Mouse (Mus musculus) midbrain, postnatal 0 days (tissue): ENCODE data around the gene Trim17. TPM values are rescaled to one million over a fixed set of nuclear protein-coding genes. Genes with fewer than 3 reads are reported as not detected.

Experiments used
- ATAC-seq: fragments of 200-750 bp; cut with Nextera tagmentation; 2 replicates; pipeline ENCODE4 v1.8.0; 2017; ENCODE audit warnings: moderate number of reproducible peaks, mild to moderate bottlenecking, moderate TSS enrichment, moderate library complexity; ENCODE audit not compliant: low FRiP score
- DNase-seq: peaks from one replicate; pipeline ENCODE4 v3.0.0-alpha.2; 2015; ENCODE audit warnings: low spot score
- H3K27ac ChIP-seq: fragments of 300-500 bp; sonication (generic); 2 replicates; pipeline ENCODE4 v1.5.1; 2014; ENCODE audit warnings: low read depth, mild to moderate bottlenecking, low read length, mixed read lengths
- H3K27me3 ChIP-seq: fragments of 300-500 bp; sonication (generic); 2 replicates; pipeline ENCODE4 v1.6.1; 2014; ENCODE audit warnings: low read length, control low read depth, mixed read lengths; ENCODE audit not compliant: insufficient read depth
- H3K36me3 ChIP-seq: fragments of 300-500 bp; sonication (generic); 2 replicates; pipeline ENCODE4 v1.6.1; 2014; ENCODE audit warnings: low read length, control low read depth, mixed read lengths; ENCODE audit not compliant: insufficient read depth
- H3K4me1 ChIP-seq: fragments of 300-500 bp; sonication (generic); 2 replicates; pipeline ENCODE4 v1.6.1; 2014; ENCODE audit warnings: mild to moderate bottlenecking, control low read depth, antibody characterized with exemption, low read length, mixed read lengths; ENCODE audit not compliant: insufficient read depth
- H3K4me2 ChIP-seq: fragments of 300-500 bp; sonication (generic); 2 replicates; pipeline ENCODE4 v1.6.1; 2014; ENCODE audit warnings: low read depth, mild to moderate bottlenecking, low read length, mixed read lengths; ENCODE audit not compliant: poor library complexity, severe bottlenecking
- H3K4me3 ChIP-seq: fragments of 300-500 bp; sonication (generic); 2 replicates; pipeline ENCODE4 v1.5.1; 2014; ENCODE audit warnings: low read depth, mild to moderate bottlenecking, low read length, moderate library complexity
- H3K9ac ChIP-seq: fragments of 300-500 bp; sonication (generic); replicated peaks from 2 replicates; pipeline ENCODE4 v1.6.1; 2014; ENCODE audit warnings: mild to moderate bottlenecking, low read length, moderate library complexity, mixed read lengths; ENCODE audit not compliant: poor library complexity, severe bottlenecking
- H3K9me3 ChIP-seq: fragments of 300-500 bp; sonication (generic); 2 replicates; pipeline ENCODE4 v1.6.1; 2016; ENCODE audit warnings: low read length, control low read depth
- CTCF ChIP-seq: IDR thresholded peaks from 2 replicates; pipeline ENCODE4 v1.5.1; 2016; ENCODE audit warnings: antibody characterized with exemption, mild to moderate bottlenecking
- WGBS: fragments of 180-500 bp; shearing (Covaris S2); extraction: QIAGEN DNeasy Blood & Tissue Kit; methylation state at CpG from one replicate; pipeline ENCODE4 v1.1.7; 2014; 5-methylcytosine and 5-hydroxymethylcytosine counted together
- polyA plus RNA-seq: library from polyadenylated mRNA; unstranded; fragments of >200 nt; fragmentation: Nextera tagmentation; extraction: Ambion mirVana; gene quantifications from 2 replicates; pipeline ENCODE4 v1.2.1, GENCODE M21; 2015
- total RNA-seq: library from RNA; depleted of rRNA; stranded (reverse); fragments of >200 nt; gene quantifications from 2 replicates; pipeline ENCODE4 v1.2.3, GENCODE M21; 2014

Trim17 gene
- total and polyA plus RNA-seq, 2 experiments from 2014 or later: 0.72 to 2.2 TPM

DNA sequence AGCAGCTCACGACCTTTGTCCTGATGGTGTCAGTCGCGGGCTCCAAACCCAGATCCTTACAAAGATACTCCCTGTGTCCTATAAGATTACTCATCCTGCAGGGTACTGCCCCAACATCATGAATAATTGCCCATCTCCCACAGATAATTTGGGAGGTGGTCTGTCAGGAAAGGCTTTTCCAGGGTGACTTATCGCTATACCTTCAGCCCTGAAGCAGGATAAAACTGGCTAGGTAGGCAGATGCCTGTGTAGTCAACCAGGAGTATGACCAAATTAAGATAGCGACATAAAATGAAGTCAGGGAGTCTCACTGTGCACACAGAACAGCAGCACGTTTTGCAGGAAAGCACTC is 15.4 kb upstream of the Trim17 start:
- peak overlapping the region; percentile 98 for H3K4me3 ChIP-seq
- H3K4me2 ChIP-seq: peak overlapping the region; percentile 85
- ATAC-seq (peak; percentile 39; the same call in 1 of the 2 replicates), DNase-seq (no peak)
- H3K9me3 ChIP-seq: no peaks in the 10 kb centered on the region
- H3K36me3 ChIP-seq: peaks cover 20% of the 10 kb centered on the region
- peak; percentile 47 for TF ChIP-seq CTCF
- WGBS: 11% methylated on average over 6 of the region's 6 CpGs
- peak overlapping the region; percentile 93 for H3K27ac ChIP-seq
- H3K4me1 ChIP-seq: peaks cover 10% of the 10 kb centered on the region
- H3K27me3 ChIP-seq: no peaks in the 10 kb centered on the region
- H3K9ac ChIP-seq: peak overlapping the region; percentile 97

DNA sequence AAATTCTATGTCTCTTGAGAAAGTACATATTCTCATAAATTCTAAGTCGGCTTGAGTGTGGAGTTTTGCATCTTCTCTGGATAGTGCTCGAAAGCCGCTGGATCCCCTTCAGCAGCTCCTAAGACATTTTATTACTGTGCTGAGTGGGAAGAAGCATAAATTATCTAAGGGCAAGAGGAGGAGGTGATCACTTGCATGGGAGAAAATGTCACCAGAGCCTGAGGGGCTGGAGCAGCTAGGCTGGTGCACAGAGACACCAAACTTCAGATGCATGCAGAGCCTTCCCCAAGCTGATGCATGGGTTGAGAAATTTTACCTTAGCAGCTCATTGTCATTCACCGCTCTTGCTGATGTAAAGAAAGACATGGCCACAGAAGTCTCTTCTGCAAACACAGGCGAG is 10.3 kb upstream of the Trim17 start:
- TF ChIP-seq CTCF: no peak
- no peaks in the 10 kb centered on the region for H3K27me3 ChIP-seq
- H3K36me3 ChIP-seq: no peaks in the 10 kb centered on the region
- DNase-seq: no peak
- H3K27ac ChIP-seq: no peak overlapping the region
- no peak for ATAC-seq
- 0 out of 2 replicates have a peak, but pooled peaks cover 2% of the 10 kb centered on the region for H3K4me1 ChIP-seq
- H3K9me3 ChIP-seq: no peaks in the 10 kb centered on the region
- no peak overlapping the region for H3K4me2 ChIP-seq
- 79% methylated on average over 5 of the region's 5 CpGs for WGBS
- H3K4me3 ChIP-seq: no peak overlapping the region
- H3K9ac ChIP-seq: no peak overlapping the region

DNA sequence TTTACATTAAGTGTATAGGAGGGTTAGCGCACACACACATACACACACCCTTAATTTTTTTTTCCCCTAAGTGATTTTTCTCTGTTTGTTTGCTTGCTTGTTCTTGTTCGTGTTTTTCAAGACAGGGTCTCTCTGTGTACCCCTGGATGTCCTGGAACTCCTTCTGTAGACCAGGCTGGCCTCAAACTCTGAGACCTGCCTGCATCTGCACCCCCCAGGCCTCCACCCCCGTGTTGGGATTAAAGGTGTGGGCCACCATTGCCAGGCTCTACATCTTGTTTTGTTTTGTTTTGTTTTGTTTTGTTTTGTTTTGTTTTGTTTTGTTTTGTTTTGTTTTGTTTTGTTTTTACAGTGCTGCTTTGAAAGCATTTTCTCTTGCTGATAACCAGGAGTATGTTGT is 7.2 kb upstream of the Trim17 start:
- Histone ChIP-seq H3K4me2 (peak overlapping the region; percentile 53), H3K4me1 (peaks cover 4% of the 10 kb centered on the region; the same call in 1 of the 2 replicates), H3K9me3 (no peaks in the 10 kb centered on the region), H3K27ac (peak overlapping the region; percentile 97), H3K36me3 (no peaks in the 10 kb centered on the region), H3K4me3 (peak overlapping the region; percentile 54; the same call in 1 of the 2 replicates), H3K27me3 (no peaks in the 10 kb centered on the region), H3K9ac (no peak overlapping the region; the same call in 1 of the 2 replicates)
- DNase-seq: no peak
- TF ChIP-seq CTCF: no peak
- 78% methylated on average over 3 of the region's 3 CpGs for WGBS
- ATAC-seq: no peak

DNA sequence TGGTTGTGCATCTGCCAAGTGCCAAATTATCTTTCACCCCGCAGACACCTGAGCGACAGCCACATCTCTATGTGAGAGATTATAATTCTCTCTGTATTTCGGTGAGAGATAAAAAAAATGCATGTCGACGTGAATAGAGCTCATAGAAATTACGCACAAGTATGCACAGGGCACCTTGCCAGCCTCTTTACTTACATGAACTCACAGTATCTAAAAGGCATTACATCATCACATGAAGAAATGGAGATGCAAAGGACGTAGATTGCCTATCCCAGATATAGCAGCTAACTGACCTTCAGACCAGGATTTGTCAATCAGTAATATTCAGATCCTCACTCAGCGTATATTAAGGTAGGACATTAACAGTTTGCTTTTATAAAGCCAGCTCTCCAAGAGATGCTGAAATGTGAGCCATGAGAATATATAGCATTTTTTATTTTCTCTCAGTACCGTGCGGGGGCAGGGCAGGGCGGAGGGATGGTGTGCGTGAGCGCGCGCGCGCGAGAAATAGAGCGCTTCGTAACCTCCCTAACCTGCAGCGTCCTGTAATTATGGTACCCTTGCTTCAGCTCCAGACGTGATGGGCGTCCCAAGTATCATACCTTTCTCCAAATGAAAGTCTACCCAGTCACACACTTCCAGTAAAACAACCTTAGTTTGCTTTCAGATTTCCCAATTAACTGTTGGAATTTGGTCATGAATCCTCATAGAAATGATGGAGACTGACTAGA is 6.5 kb upstream of the Trim17 start:
- H3K4me2 ChIP-seq: peak overlapping the region; percentile 53
- ATAC-seq: peak; percentile 73
- H3K36me3 ChIP-seq: no peaks in the 10 kb centered on the region
- H3K9me3 ChIP-seq: no peaks in the 10 kb centered on the region
- H3K9ac ChIP-seq: peak overlapping the region; percentile 64
- TF ChIP-seq CTCF: no peak
- H3K27ac ChIP-seq: peak overlapping the region; percentile 97
- no peaks in the 10 kb centered on the region for H3K27me3 ChIP-seq
- 6% methylated on average over 23 of the region's 23 CpGs for WGBS
- peak overlapping the region; percentile 54 for H3K4me3 ChIP-seq
- peak; percentile 80 for DNase-seq
- H3K4me1 ChIP-seq: peaks cover 4% of the 10 kb centered on the region; the same call in 1 of the 2 replicates

DNA sequence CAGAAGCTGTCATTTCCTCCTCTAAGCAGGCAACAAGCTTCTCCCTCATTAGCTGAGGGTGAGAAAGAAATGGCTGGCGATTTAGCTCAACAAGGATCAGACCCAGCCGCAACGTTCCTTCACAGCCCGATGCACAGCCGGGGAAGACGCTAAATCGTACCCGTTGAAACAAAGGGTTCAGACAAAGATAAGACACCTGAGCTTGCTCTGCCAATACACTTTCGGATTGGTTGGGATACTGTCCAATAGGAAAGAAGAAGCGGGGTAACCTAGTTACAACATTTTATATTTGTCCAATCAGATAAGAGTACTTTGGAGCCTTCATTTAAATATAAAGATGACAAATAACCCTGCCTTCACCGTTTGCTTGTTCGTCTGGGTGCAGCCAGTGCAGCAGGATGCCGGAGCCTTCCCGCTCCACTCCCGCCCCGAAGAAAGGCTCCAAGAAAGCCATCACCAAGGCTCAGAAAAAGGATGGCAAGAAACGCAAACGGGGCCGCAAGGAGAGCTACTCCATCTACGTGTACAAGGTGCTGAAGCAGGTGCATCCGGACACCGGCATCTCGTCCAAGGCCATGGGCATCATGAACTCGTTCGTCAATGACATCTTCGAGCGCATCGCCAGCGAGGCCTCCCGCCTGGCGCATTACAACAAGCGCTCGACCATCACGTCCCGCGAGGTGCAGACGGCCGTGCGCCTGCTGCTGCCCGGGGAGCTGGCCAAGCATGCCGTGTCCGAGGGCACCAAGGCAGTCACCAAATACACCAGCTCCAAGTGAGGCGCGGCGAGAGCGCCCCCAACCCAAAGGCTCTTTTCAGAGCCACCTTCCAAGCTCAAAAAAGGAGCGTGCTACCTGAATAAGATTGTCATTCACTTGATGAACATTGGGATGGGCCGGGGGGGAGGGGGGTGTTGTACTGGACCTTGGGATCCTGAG is 5.7 kb upstream of the Trim17 start, which contains the start of gene Hist3h2ba:
TSS of gene Hist3h2ba (plus strand) at position 379 of the 938 bp plus-strand sequence.
- H3K36me3 ChIP-seq: no peaks in the 10 kb centered on the region
- H3K27ac ChIP-seq: peak within 1 kb of the TSS; percentile 97
- no peaks in the 10 kb centered on the region for H3K27me3 ChIP-seq
- peak; percentile 87 for ATAC-seq
- under 1% methylated on average over 48 of the region's 48 CpGs for WGBS
- peak; percentile 97 for DNase-seq
- no peaks in the 10 kb centered on the region for H3K9me3 ChIP-seq
- peak within 1 kb of the TSS; percentile 86 for H3K9ac ChIP-seq
- TF ChIP-seq CTCF: peak; percentile 25; the same call in 1 of the 2 replicates
- peak within 1 kb of the TSS; percentile 54 for H3K4me3 ChIP-seq
- peaks cover 4% of the 10 kb centered on the region; the same call in 1 of the 2 replicates for H3K4me1 ChIP-seq
- H3K4me2 ChIP-seq: peak within 1 kb of the TSS; percentile 53
